Mouse (Mus musculus): ENCODE data around the gene Myo5a. TPM values are rescaled to one million over a fixed set of nuclear protein-coding genes. Genes with fewer than 3 reads are reported as not detected.

Myo5a gene
- polyA plus RNA-seq, 1 experiment from 2014 or later, result 22.3 TPM

- Histone ChIP-seq H3K27me3 (no peaks in the 10 kb centered on the region), H3K36me3 (no peaks in the 10 kb centered on the region), H3K4me2 (peak overlapping the region; percentile 77), H3K27ac (no peak overlapping the region), H3K9me3 (no peaks in the 10 kb centered on the region), H3K4me1 (replicated peaks) (peaks cover 10% of the 10 kb centered on the region; the same call in 1 of the 2 replicates), H3K9ac (replicated peaks) (peak overlapping the region; percentile 86; the same call in 1 of the 2 replicates), H3K4me3 (replicated peaks) (peak overlapping the region; percentile 78)
- 28% methylated on average over 3 of the region's 3 CpGs for WGBS
- no peak for ATAC-seq (ENCODE audit: insufficient number of reproducible peaks, insufficient read depth, low FRiP score, low TSS enrichment, low read depth)
Observed at GRCm38 (mm10) chr9:75072361-75072760, 1.5 kb downstream of the Myo5a start.

- Histone ChIP-seq H3K9ac (replicated peaks) (no peak overlapping the region), H3K27ac (no peak overlapping the region), H3K36me3 (no peaks in the 10 kb centered on the region), H3K4me3 (replicated peaks) (no peak overlapping the region), H3K4me2 (no peak overlapping the region), H3K4me1 (replicated peaks) (peaks cover 3% of the 10 kb centered on the region; the same call in 1 of the 2 replicates), H3K27me3 (no peaks in the 10 kb centered on the region), H3K9me3 (no peaks in the 10 kb centered on the region)
- no peak for ATAC-seq (ENCODE audit: insufficient number of reproducible peaks, insufficient read depth, low FRiP score, low TSS enrichment, low read depth)
Observed at GRCm38 (mm10) chr9:75077191-75077590, 6.4 kb downstream of the Myo5a start.

- ATAC-seq (ENCODE audit: insufficient number of reproducible peaks, insufficient read depth, low FRiP score, low TSS enrichment, low read depth), result no peak
- no peaks in the 10 kb centered on the region for H3K4me1 ChIP-seq (replicated peaks)
- no peaks in the 10 kb centered on the region for H3K36me3 ChIP-seq
- no peak overlapping the region for H3K4me3 ChIP-seq (replicated peaks)
- H3K27me3 ChIP-seq, result no peaks in the 10 kb centered on the region
- H3K27ac ChIP-seq, result no peak overlapping the region
- no peak overlapping the region for H3K9ac ChIP-seq (replicated peaks)
- no peaks in the 10 kb centered on the region for H3K9me3 ChIP-seq
- no peak overlapping the region for H3K4me2 ChIP-seq
- 84% methylated on average over 5 of the region's 5 CpGs for WGBS
Observed at GRCm38 (mm10) chr9:75085242-75085824, 14.5 kb downstream of the Myo5a start.

GRCm38 (mm10) chr9:75087823-75088222 lies 17.0 kb downstream of the Myo5a start:
- Histone ChIP-seq H3K9me3 (no peaks in the 10 kb centered on the region), H3K4me3 (replicated peaks) (no peak overlapping the region), H3K36me3 (no peaks in the 10 kb centered on the region), H3K27ac (no peak overlapping the region), H3K9ac (replicated peaks) (no peak overlapping the region), H3K4me1 (replicated peaks) (no peaks in the 10 kb centered on the region), H3K4me2 (no peak overlapping the region), H3K27me3 (no peaks in the 10 kb centered on the region)
- WGBS, result 67% methylated on average over 2 of the region's 2 CpGs
- ATAC-seq (ENCODE audit: insufficient number of reproducible peaks, insufficient read depth, low FRiP score, low TSS enrichment, low read depth), result no peak

- Histone ChIP-seq H3K27ac (no peak overlapping the region), H3K9ac (replicated peaks) (no peak overlapping the region), H3K4me1 (replicated peaks) (no peaks in the 10 kb centered on the region), H3K36me3 (no peaks in the 10 kb centered on the region), H3K4me2 (no peak overlapping the region), H3K27me3 (no peaks in the 10 kb centered on the region), H3K4me3 (replicated peaks) (no peak overlapping the region), H3K9me3 (no peaks in the 10 kb centered on the region)
- WGBS, result 78% methylated on average over 3 of the region's 3 CpGs
- ATAC-seq (ENCODE audit: insufficient number of reproducible peaks, insufficient read depth, low FRiP score, low TSS enrichment, low read depth), result no peak
Observed at GRCm38 (mm10) chr9:75089285-75089684, 18.5 kb downstream of the Myo5a start.

- Histone ChIP-seq H3K9me3 (no peaks in the 10 kb centered on the region), H3K36me3 (no peaks in the 10 kb centered on the region), H3K27me3 (no peaks in the 10 kb centered on the region), H3K4me2 (no peak overlapping the region), H3K9ac (replicated peaks) (no peak overlapping the region), H3K4me1 (replicated peaks) (no peaks in the 10 kb centered on the region), H3K4me3 (replicated peaks) (no peak overlapping the region), H3K27ac (no peak overlapping the region)
- WGBS, result 85% methylated on average over 1 of the region's 1 CpGs
- ATAC-seq (ENCODE audit: insufficient number of reproducible peaks, insufficient read depth, low FRiP score, low TSS enrichment, low read depth), result no peak
Observed at GRCm38 (mm10) chr9:75092134-75092533, 21.3 kb downstream of the Myo5a start.

- H3K9me3 ChIP-seq, result no peaks in the 10 kb centered on the region
- no peak overlapping the region for H3K4me2 ChIP-seq
- no peak overlapping the region for H3K4me3 ChIP-seq (replicated peaks)
- H3K9ac ChIP-seq (replicated peaks), result no peak overlapping the region
- no peaks in the 10 kb centered on the region for H3K4me1 ChIP-seq (replicated peaks)
- no peaks in the 10 kb centered on the region for H3K36me3 ChIP-seq
- 79% methylated on average over 3 of the region's 3 CpGs for WGBS
- no peak for ATAC-seq (ENCODE audit: insufficient number of reproducible peaks, insufficient read depth, low FRiP score, low TSS enrichment, low read depth)
- no peaks in the 10 kb centered on the region for H3K27me3 ChIP-seq
- no peak overlapping the region for H3K27ac ChIP-seq
Observed at GRCm38 (mm10) chr9:75094762-75095161, 23.9 kb downstream of the Myo5a start.

GRCm38 (mm10) chr9:75098937-75099336 lies 28.1 kb downstream of the Myo5a start:
- ATAC-seq (ENCODE audit: insufficient number of reproducible peaks, insufficient read depth, low FRiP score, low TSS enrichment, low read depth), result no peak
- no peak overlapping the region for H3K9ac ChIP-seq (replicated peaks)
- H3K9me3 ChIP-seq, result no peaks in the 10 kb centered on the region
- no peaks in the 10 kb centered on the region for H3K36me3 ChIP-seq
- no peak overlapping the region for H3K27ac ChIP-seq
- 96% methylated on average over 9 of the region's 9 CpGs for WGBS
- no peak overlapping the region for H3K4me3 ChIP-seq (replicated peaks)
- no peaks in the 10 kb centered on the region for H3K27me3 ChIP-seq
- no peak overlapping the region for H3K4me2 ChIP-seq
- no peaks in the 10 kb centered on the region for H3K4me1 ChIP-seq (replicated peaks)

GRCm38 (mm10) chr9:75100157-75100781 lies 29.5 kb downstream of the Myo5a start:
- Histone ChIP-seq H3K36me3 (no peaks in the 10 kb centered on the region), H3K4me1 (replicated peaks) (no peaks in the 10 kb centered on the region), H3K4me3 (replicated peaks) (no peak overlapping the region), H3K4me2 (no peak overlapping the region), H3K27ac (no peak overlapping the region), H3K9me3 (no peaks in the 10 kb centered on the region), H3K9ac (replicated peaks) (no peak overlapping the region), H3K27me3 (no peaks in the 10 kb centered on the region)
- ATAC-seq (ENCODE audit: insufficient number of reproducible peaks, insufficient read depth, low FRiP score, low TSS enrichment, low read depth), result no peak
- WGBS, result 96% methylated on average over 8 of the region's 8 CpGs

- Histone ChIP-seq H3K27ac (no peak overlapping the region), H3K9me3 (no peaks in the 10 kb centered on the region), H3K4me3 (replicated peaks) (no peak overlapping the region), H3K27me3 (no peaks in the 10 kb centered on the region), H3K9ac (replicated peaks) (no peak overlapping the region), H3K36me3 (no peaks in the 10 kb centered on the region), H3K4me2 (no peak overlapping the region), H3K4me1 (replicated peaks) (no peaks in the 10 kb centered on the region)
- no peak for ATAC-seq (ENCODE audit: insufficient number of reproducible peaks, insufficient read depth, low FRiP score, low TSS enrichment, low read depth)
Observed at GRCm38 (mm10) chr9:75102131-75102530, 31.3 kb downstream of the Myo5a start.

GRCm38 (mm10) chr9:75116571-75117177 lies 45.9 kb downstream of the Myo5a start:
- H3K36me3 ChIP-seq, result peaks cover 13% of the 10 kb centered on the region; the same call in 1 of the 2 replicates
- no peak overlapping the region for H3K27ac ChIP-seq
- no peak overlapping the region for H3K9ac ChIP-seq (replicated peaks)
- no peaks in the 10 kb centered on the region for H3K27me3 ChIP-seq
- no peak overlapping the region for H3K4me3 ChIP-seq (replicated peaks)
- H3K9me3 ChIP-seq, result no peaks in the 10 kb centered on the region
- H3K4me2 ChIP-seq, result no peak overlapping the region
- ATAC-seq (ENCODE audit: insufficient number of reproducible peaks, insufficient read depth, low FRiP score, low TSS enrichment, low read depth), result no peak
- WGBS, result 75% methylated on average over 2 of the region's 2 CpGs
- no peaks in the 10 kb centered on the region for H3K4me1 ChIP-seq (replicated peaks)
